Mouse (Mus musculus): ENCODE results near the gene Lrrc32.

GRCm38 (mm10) chr7:98454397-98455120, 34.5 kb upstream of the Lrrc32 start:
- no peak for TF ChIP-seq CTCF (IDR thresholded peaks at IDR 0.05; ENCODE audit: low read depth, low read length)
- TF ChIP-seq POLR2A (IDR thresholded peaks at IDR 0.05; ENCODE audit: borderline replicate concordance, low read depth, low read length) = no peak

Data from bone marrow macrophage, adult 2 months (primary cell).